Mouse (Mus musculus) stomach, embryonic 14.5 days (tissue): ENCODE measurements at regions not wholly inside any gene's neighbourhood (a gene's known extent, or its start where the extent isn't known, plus 50 kb on each side); places are given as distances from the start of the nearest gene placed in this dataset.
"Not testable (repeated sequence)": the region's sequence is repeated elsewhere in the genome, so short reads cannot be mapped to it uniquely, and the experiment has no call there.

Source experiments
- ATAC-seq: fragments of 200-750 bp; cut with Nextera tagmentation; 2 replicates; pipeline ENCODE4 v1.8.0; 2017; ENCODE audit warnings: low read depth, moderate TSS enrichment; ENCODE audit not compliant: insufficient number of reproducible peaks, insufficient read depth, low FRiP score
- H3K27ac ChIP-seq: fragments of 300-500 bp; sonication (generic); 2 replicates; pipeline ENCODE4 v1.5.1; 2014; ENCODE audit warnings: mild to moderate bottlenecking, low read length, moderate library complexity, mixed read lengths
- H3K27me3 ChIP-seq: fragments of 300-500 bp; sonication (generic); 2 replicates; pipeline ENCODE4 v1.6.1; 2014; ENCODE audit warnings: low read length, control low read depth, mixed read lengths; ENCODE audit not compliant: control insufficient read depth, insufficient read depth
- H3K36me3 ChIP-seq: fragments of 300-500 bp; sonication (generic); 2 replicates; pipeline ENCODE4 v1.6.1; 2014; ENCODE audit warnings: mild to moderate bottlenecking, control low read depth, low read length, moderate library complexity, mixed read lengths; ENCODE audit not compliant: control insufficient read depth, insufficient read depth
- H3K4me1 ChIP-seq: fragments of 300-500 bp; sonication (generic); 2 replicates; pipeline ENCODE4 v1.6.1; 2014; ENCODE audit warnings: low read length, control low read depth, mixed read lengths; ENCODE audit not compliant: control insufficient read depth, insufficient read depth
- H3K4me2 ChIP-seq: fragments of 300-500 bp; sonication (generic); replicated peaks from 2 replicates; pipeline ENCODE4 v1.6.1; 2014; ENCODE audit warnings: low read depth, low read length, control low read depth
- H3K4me3 ChIP-seq: fragments of 300-500 bp; sonication (generic); 2 replicates; pipeline ENCODE4 v1.5.1; 2014; ENCODE audit warnings: low read depth, low read length, control low read depth
- H3K9ac ChIP-seq: fragments of 300-500 bp; sonication (generic); replicated peaks from 2 replicates; pipeline ENCODE4 v1.6.1; 2014; ENCODE audit warnings: low read depth, mild to moderate bottlenecking, control low read depth, low read length, moderate library complexity, mixed read lengths
- H3K9me3 ChIP-seq: fragments of 300-500 bp; sonication (generic); 2 replicates; pipeline ENCODE4 v1.6.1; 2016; ENCODE audit warnings: low read depth, low read length, control low read depth; ENCODE audit not compliant: control insufficient read depth
- WGBS: fragments of 180-500 bp; shearing (Covaris S2); extraction: QIAGEN DNeasy Blood & Tissue Kit; methylation state at CpG from one replicate; pipeline ENCODE4 v1.1.7; 2014; 5-methylcytosine and 5-hydroxymethylcytosine counted together

DNA sequence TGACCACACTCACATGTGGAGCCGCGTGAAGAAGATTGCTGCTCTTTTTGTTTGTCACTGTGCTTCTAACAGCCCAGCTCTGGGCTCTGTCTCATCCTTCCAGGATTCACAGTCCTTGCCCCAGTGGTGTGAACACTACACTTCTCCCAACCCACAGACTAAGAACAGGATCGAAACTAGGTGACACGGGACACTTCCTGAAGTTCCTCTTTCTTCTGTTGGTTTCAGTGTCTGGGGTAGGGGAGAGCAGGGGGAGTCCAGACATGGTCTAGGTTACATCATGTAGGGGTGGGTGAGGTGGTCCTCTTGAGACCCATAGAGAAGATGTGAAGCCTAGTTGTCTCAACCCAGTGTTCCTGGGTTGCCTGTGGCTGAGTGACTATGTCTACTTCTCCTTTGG lies 128.9 kb downstream of the Tmem121 start:
- ATAC-seq: no peak
- 85% methylated on average over 4 of the region's 4 CpGs for WGBS
- H3K27me3 ChIP-seq: no peaks in the 10 kb centered on the region
- H3K36me3 ChIP-seq: no peaks in the 10 kb centered on the region
- no peak overlapping the region for H3K9ac ChIP-seq
- no peaks in the 10 kb centered on the region for H3K9me3 ChIP-seq
- no peak overlapping the region for H3K27ac ChIP-seq
- H3K4me1 ChIP-seq: no peaks in the 10 kb centered on the region
- no peak overlapping the region for H3K4me3 ChIP-seq
- no peak overlapping the region for H3K4me2 ChIP-seq

DNA sequence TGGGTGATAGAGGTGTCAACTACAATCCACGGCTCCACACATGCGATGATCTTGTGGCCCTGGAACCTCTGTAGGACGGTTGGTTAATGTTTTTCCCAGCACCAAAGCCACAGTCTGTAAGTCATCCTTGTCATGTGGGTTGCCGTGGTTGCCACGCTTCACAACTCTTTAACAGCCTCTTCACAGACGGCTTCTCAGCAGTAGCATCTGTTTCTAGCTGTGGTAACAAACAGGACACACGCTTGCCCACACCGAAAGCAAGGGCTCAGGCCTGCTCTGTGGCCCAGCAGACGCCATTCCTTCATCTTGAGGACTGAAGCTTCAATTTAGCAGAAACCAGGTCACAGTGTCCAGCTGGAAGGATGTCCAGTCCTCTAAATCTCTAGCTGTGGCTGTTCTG lies 135.4 kb downstream of the Tmem121 start:
- Histone ChIP-seq H3K9me3 (no peaks in the 10 kb centered on the region), H3K27ac (no peak overlapping the region), H3K36me3 (no peaks in the 10 kb centered on the region), H3K27me3 (no peaks in the 10 kb centered on the region), H3K4me2 (no peak overlapping the region), H3K4me3 (no peak overlapping the region), H3K4me1 (no peaks in the 10 kb centered on the region), H3K9ac (no peak overlapping the region)
- ATAC-seq: no peak
- WGBS: 82% methylated on average over 9 of the region's 9 CpGs

DNA sequence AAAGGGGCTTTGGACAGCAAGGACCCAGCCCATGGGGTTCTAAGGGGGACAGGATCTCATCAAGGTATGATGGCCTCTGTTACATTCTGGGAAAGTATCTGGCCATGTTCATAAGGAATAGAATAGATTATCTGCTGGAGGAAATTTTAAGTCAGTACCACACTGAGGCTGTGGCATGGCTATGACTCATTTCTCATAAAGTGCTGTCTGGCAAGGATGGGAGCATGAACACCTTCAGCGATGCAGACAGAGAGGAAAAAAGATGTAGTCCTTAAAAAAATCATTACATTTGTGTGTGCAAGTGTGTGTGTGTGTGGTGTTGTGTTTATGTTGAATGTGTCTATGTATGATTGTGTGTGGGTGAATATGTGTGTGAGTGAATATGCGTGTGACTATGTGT lies 136.4 kb downstream of the Tmem121 start:
- H3K36me3 ChIP-seq: no peaks in the 10 kb centered on the region
- 83% methylated on average over 2 of the region's 2 CpGs for WGBS
- no peak overlapping the region for H3K4me3 ChIP-seq
- no peak overlapping the region for H3K9ac ChIP-seq
- H3K27me3 ChIP-seq: no peaks in the 10 kb centered on the region
- H3K4me2 ChIP-seq: no peak overlapping the region
- H3K4me1 ChIP-seq: no peaks in the 10 kb centered on the region
- ATAC-seq: no peak
- no peaks in the 10 kb centered on the region for H3K9me3 ChIP-seq
- no peak overlapping the region for H3K27ac ChIP-seq

DNA sequence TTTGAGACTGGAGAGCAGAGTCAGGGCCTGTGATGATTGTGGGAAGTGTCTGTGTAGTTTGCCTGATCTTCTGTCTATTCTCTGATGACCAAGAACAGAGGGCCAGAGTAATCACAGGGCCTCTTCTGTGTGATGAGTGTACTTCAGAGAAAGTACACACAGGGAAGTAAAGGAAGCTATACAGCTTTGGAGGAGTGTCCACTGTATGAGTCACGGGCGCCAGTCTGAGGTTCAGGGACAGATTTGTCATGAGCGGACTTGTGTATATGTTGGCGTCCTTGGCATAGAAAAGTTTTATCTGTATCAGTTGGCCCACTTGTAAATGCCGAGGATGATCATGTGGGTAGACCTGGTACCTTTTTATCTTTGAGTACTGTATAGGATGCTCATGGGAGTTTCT lies 142.1 kb downstream of the Tmem121 start:
- Histone ChIP-seq H3K9ac (no peak overlapping the region), H3K4me1 (no peaks in the 10 kb centered on the region), H3K9me3 (no peaks in the 10 kb centered on the region), H3K27me3 (no peaks in the 10 kb centered on the region), H3K36me3 (no peaks in the 10 kb centered on the region), H3K27ac (no peak overlapping the region), H3K4me2 (no peak overlapping the region), H3K4me3 (no peak overlapping the region)
- 90% methylated on average over 5 of the region's 5 CpGs for WGBS
- ATAC-seq: no peak

DNA sequence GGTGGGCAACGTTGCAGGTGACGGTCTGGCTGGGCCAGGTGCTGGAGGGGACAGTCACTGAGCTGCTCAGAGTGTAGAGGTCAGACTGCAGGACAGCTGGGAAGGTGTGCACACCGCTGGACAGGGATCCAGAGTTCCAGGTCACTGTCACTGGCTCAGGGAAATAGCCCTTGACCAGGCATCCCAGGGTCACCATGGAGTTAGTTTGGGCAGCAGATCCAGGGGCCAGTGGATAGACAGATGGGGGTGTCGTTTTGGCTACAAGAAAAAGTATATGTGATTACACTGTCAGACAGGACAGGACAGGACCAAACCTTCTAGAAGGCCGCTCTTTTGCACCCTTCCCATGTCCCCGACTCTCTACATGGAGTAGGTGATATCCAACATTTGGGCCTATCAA lies 144.5 kb downstream of the Tmem121 start:
- Histone ChIP-seq H3K27ac (no peak overlapping the region), H3K9ac (no peak overlapping the region), H3K4me3 (no peak overlapping the region), H3K9me3 (no peaks in the 10 kb centered on the region), H3K4me2 (no peak overlapping the region), H3K4me1 (no peaks in the 10 kb centered on the region), H3K27me3 (no peaks in the 10 kb centered on the region), H3K36me3 (no peaks in the 10 kb centered on the region)
- 81% methylated on average over 6 of the region's 6 CpGs for WGBS
- ATAC-seq: no peak

DNA sequence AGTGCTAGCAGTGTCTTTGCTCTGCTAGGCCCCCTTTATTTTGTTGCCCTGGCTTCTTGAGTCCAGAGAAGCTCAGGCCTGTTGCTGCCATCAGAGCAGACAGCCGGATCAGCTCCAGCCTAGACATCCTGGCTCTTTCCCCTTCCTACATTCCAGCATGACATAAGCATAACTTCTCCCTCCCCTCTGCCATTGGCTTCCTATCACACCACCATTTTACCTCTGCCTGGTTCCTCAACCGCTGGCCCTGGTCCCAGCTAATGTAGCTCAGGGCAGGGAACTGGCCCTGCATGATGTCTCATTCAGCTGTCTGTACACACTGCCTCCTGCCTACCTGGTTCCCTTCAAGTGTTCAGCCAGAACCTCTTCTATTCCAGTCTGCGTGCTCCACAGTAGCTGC lies 146.5 kb downstream of the Tmem121 start:
- no peaks in the 10 kb centered on the region for H3K9me3 ChIP-seq
- no peak overlapping the region for H3K4me2 ChIP-seq
- no peak overlapping the region for H3K27ac ChIP-seq
- no peaks in the 10 kb centered on the region for H3K36me3 ChIP-seq
- H3K4me3 ChIP-seq: no peak overlapping the region
- H3K4me1 ChIP-seq: no peaks in the 10 kb centered on the region
- no peak for ATAC-seq
- no peak overlapping the region for H3K9ac ChIP-seq
- WGBS: 65% methylated on average over 3 of the region's 3 CpGs
- no peaks in the 10 kb centered on the region for H3K27me3 ChIP-seq

DNA sequence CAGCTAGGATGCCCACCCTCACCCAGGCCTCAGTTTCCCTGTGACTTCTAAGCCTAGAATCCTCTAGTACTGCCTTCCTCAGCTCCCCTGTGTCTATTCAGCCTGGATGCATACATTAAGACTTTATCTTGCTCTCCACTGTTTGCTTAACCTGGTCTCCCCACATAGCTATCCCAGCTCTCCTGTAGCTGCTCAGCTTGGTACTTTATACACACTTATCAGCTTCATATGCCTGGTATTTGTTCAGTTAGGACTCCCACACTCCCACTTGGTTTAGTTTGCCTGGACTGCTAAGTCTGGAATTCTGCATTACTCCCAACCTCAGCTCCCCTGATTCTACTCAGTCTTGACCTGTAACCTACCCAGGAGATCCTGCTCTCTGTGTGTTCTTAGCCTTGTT lies 147.7 kb downstream of the Tmem121 start:
- no peak overlapping the region for H3K27ac ChIP-seq
- H3K4me1 ChIP-seq: no peaks in the 10 kb centered on the region
- H3K36me3 ChIP-seq: no peaks in the 10 kb centered on the region
- no peak overlapping the region for H3K4me3 ChIP-seq
- H3K9ac ChIP-seq: no peak overlapping the region
- H3K9me3 ChIP-seq: no peaks in the 10 kb centered on the region
- ATAC-seq: peak; percentile 77
- no peak overlapping the region for H3K4me2 ChIP-seq
- no peaks in the 10 kb centered on the region for H3K27me3 ChIP-seq

DNA sequence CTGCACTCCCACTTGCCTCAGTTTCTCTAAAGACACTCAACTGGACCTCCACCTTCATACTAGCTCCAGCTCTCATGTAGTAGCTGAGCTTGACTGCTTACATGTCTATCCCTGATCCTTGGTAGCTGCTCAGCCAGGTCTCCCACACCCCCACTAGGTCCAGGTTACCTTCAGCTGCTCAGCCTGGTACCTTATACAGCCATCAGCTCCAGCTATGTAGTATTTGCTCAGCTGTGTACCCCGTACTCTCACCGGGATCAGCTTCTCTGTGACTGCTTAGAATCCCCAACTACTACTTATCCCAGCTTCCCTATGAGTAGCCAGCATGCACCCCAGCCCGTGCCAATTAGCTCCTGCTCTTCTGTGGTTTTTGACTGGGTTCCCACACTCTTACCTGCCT lies 148.1 kb downstream of the Tmem121 start:
- H3K4me2 ChIP-seq, H3K27ac ChIP-seq, H3K27me3 ChIP-seq, H3K36me3 ChIP-seq, H3K9ac ChIP-seq, H3K9me3 ChIP-seq, H3K4me3 ChIP-seq, H3K4me1 ChIP-seq: not testable (repeated sequence)
- 63% methylated on average over 3 of the region's 3 CpGs for WGBS
- ATAC-seq: peak; percentile 64; the same call in 1 of the 2 replicates

DNA sequence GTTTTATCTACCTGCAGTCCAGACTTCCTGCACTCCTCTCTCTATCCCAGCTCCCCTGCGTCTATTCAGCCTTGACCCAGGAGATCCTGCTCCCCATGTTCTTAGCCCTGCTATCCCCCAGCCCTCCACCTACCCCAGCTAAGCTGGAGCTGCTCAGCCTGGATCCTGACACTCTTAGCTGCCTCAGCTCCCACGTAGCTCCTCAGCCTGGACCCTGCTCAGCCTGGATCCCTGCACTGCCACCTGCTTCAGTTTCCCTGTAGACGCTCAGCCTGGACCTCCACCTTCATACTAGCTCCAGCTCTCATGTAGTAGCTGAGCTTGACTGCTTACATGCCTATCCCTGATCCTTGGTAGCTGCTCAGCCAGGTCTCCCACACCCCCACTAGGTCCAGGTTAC lies 151.5 kb downstream of the Tmem121 start:
- Histone ChIP-seq H3K27ac (no peak overlapping the region), H3K4me2 (no peak overlapping the region), H3K9ac (no peak overlapping the region), H3K36me3 (no peaks in the 10 kb centered on the region), H3K4me1 (no peaks in the 10 kb centered on the region), H3K4me3 (no peak overlapping the region), H3K27me3 (no peaks in the 10 kb centered on the region), H3K9me3 (no peaks in the 10 kb centered on the region)
- ATAC-seq: no peak
- 47% methylated on average over 3 of the region's 3 CpGs for WGBS
